Mouse (Mus musculus): ENCODE results near the gene Bri3. TPM values are rescaled to one million over a fixed set of nuclear protein-coding genes. Genes with fewer than 3 reads are reported as not detected.

The Bri3 gene
- total RNA-seq, 2 experiments from 2014 or later, result 114 to 130 TPM

DNA sequence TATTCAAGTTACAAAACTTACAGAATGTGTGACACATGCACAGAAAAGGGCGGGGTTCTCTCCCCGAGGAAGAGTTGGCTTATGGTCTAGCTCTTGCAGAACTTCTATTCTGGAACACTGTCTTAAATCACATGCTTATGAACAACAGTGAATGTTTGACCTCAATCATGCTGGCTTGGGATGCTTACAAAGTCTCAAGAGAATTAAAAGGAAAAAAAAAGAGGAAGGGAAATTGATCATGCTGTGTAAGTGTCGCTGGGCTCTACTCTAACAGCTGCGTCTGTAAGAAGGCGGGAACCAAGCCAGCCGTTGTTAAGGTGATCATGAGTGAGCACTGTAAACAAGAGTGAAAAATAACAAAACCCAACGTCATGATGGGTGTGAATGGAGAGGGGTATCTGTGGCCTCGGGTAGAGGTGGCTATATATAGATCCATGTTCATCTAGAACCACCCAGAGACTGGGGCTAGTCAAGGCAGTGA, 39.4 kb downstream of the Bri3 start:
- intact Hi-C loops (cut with DNase I), result no loop called here
- DNase-seq (ENCODE audit: low spot score), result no peak

DNA sequence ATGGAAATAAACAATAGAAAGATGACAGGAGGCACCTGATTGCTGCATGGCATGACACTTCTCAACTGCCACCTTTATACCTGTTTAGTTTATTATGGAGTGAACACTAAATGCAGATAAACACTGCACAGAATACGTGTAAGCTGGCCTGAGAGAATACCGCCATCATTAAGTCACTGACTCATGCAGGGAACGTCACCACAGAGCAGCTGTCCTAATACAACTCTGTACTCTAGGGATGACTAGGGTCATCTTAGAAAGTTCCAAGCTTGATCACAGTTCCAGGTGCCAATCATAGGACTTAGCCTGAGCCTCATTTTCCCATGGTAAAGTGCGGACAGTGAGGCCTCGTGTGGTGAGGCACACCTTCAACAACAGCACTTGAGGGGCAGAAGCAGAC, 40.4 kb downstream of the Bri3 start:
- DNase-seq (ENCODE audit: low spot score), result no peak
- intact Hi-C loops (cut with DNase I), result no loop called here

DNA sequence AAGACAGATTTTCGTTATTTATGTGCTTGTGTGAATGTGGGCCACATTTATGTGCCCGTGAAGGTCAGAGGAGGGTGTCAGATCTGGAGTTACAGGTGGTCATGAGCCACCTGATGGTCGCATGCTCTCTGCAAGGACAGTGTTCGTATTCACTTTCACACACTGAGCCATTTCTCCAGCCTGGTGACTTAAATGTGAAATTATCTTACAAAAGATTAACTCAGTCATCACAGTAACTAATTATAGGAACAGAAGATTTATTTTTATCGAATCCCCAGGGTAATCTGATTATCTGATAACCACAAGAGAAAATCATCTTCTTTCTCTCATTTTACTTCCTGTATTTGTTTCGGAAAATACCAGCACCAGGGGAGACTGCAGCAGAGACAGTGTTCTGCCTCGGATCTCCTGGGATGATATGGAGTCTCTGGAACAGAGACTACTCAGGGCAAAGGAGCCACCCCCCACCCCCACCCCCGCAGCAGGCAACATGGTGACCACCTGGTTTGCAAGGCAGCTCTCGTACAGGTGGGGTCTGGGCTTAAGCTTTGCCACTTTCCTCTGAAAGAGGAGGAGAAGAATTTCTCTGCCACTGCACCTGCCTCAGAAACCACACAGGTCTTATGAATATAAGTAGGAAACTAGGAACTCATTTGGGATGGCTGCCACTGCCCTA, 42.5 kb downstream of the Bri3 start:
- intact Hi-C loops (cut with DNase I), result no loop called here
- no peak for DNase-seq (ENCODE audit: low spot score)

DNA sequence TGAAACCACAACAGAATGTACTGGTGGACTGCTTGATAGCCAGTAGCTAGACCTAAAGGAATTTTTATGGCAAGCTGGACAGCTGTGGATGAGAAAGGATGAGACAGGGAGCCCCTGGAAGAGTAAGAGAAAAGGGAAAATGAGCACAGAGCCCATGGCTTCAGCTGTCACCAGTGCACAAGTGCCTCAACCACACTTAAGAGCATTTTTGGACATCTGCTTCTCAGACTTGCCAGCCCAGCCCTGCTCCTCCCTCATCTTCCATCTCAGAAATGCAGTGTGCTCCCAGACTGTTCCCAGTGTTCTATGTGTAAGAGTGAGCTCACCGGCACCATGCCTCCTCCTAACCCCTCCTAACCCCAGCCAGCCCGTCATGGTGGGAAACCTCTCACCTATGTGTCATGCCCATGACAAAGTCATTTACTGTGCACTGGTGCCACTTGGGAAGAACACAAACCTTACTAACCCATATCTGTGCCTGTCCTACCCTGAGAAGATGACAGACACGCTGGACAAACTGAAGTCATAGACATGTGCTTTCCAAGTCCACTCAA, 43.1 kb downstream of the Bri3 start:
- no peak for DNase-seq (ENCODE audit: low spot score)
- intact Hi-C loops (cut with DNase I), result no loop called here

DNA sequence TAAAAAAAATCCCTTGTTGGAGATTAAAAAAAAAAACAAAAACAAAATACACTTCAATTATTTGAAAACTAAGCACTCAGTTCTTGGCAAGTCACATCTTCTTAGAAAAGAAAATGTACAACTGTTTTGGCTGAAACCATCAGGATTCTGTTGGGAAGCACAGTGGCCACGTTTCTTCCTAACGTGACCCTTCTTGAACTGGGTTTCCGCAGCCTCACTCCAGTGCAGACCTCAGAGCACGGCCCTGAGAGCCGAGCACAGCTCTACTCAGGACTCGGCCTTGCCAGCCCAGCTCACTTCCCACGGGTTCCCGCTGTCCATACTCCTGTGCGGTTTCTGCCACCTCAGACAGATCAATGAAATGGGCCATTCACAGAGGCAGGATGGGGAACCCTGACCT, 44.2 kb downstream of the Bri3 start:
- DNase-seq (ENCODE audit: low spot score), result no peak
- intact Hi-C loops (cut with DNase I), result no loop called here

DNA sequence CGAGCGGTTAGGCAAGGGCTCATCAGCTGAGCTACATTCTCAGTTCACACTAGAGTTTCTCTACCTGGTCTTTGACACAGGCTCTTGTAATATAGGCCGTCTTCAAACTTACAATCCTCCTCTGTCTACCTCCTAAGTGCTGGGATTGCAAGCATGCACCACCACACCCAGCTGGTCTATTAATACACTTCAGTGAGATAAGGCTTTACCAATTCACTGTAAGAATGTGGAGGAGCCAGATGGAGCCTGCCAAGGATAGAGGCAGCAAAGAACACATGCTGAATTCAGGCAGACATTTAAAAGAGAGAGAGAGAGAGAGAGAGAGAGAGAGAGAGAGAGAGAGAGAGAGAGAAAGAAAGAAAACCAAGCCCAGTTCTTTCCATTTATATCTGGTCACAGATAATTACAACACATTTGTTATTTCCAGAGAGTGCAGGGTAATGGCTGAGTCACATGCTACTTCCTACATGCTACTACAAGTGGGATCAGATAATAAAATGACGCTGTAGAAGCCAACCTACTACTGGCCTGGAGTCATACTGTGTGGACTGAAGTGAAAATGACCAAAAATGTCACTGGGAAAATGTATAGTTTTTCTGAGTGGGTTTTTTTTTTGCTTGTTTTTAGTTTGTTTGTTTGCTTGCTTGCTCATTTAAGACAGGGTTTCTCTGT, 45.7 kb downstream of the Bri3 start:
- DNase-seq (ENCODE audit: low spot score), result no peak

DNA sequence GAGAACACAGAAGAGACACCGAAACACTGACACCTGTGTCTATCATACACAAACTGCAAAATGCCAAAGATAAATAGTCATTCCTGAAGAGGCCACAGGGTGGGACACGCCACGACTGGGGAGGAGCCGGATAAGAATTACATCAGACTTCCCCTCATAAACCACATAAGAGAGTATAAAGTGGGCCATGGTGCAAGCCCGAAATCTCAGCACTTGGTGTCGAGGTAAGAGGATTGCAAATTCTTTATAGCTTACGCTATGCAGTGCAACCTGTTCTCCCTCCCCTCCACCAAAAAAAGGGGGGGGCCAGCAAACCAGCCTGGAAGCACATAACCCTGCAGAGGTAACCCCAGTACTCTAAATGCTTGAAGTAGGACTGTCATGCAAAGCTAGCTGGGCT, 50.7 kb downstream of the Bri3 start:
- intact Hi-C loops (cut with DNase I), result loop anchor here (5.0 kb wide), 1 partner anchor 62 kb away; the partner anchor contains the start of gene Baiap2l1

More for the DNA sequence above, 45.7 kb downstream of the Bri3 start:
- intact Hi-C loops (cut with DNase I), result loop anchor here (5.0 kb wide), 1 partner anchor 67 kb away; the partner anchor contains the start of gene Baiap2l1

DNA sequence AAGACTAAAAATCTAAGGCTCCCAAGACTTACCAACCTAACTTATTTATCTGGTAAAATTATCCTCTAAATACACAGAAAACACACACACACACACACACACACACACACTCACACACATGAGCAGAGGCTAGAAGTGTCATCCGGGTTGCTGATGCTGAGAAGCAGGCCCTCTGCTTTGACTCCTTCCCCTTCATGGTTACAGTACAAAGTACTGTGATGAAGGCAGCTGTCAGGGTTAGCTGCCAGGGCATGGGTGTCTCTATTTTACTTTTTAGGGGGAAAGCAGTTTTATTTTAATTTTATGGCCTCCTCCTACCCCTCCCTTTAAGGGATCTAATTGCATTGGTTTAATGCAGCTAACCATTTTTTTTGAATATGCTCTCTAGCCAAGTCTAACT, 51.1 kb downstream of the Bri3 start:
- intact Hi-C loops (cut with DNase I), result no loop called here
- no peak for DNase-seq (ENCODE audit: low spot score)

More for the DNA sequence above, 50.7 kb downstream of the Bri3 start:
- no peak for DNase-seq (ENCODE audit: low spot score)

DNA sequence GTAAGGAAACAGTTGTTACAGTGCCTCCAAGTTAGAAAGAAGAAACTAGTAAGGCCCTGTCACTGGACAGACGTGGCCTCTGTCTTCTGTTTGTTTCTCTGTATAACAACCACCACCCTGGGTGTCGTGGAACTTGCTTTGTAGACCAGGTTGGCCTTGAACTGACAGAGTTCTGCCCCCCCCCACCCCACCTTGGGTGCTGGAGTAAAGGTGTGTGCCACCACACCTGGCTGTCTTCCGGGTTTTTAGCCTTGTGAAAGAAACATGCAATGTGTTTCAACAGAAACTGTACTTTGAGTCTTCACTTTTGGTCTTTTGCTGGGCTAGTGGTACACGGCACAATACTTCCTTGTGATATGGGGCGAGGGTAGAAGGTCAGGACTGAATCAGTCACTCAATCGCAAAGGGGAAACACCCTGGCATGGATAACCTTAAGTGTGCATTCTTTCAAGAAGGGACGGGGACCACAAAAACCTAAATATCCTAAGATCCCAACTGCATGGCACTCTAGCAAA, 51.9 kb downstream of the Bri3 start:
- intact Hi-C loops (cut with DNase I), result no loop called here
- no peak for DNase-seq (ENCODE audit: low spot score)

DNA sequence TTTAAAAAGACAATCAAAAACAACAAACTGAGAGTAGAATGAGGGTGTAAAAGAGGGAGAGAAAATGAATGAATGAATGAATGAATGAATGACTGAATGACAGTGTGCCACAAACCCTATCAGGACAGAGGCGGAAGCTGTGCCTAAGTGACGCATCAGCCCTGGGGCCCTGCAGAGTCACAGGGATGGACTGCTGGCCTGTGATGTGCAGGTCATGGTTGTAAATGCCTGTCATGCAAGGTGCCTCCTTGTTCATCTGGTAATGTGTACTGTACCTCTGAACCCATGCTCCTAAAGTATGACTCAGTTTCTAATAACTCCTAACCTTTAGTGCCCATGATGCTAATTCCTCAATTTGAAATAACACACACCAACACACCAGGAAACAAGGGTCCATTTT, 58.8 kb downstream of the Bri3 start:
- no peak for DNase-seq (ENCODE audit: low spot score)
- intact Hi-C loops (cut with DNase I), result no loop called here

DNA sequence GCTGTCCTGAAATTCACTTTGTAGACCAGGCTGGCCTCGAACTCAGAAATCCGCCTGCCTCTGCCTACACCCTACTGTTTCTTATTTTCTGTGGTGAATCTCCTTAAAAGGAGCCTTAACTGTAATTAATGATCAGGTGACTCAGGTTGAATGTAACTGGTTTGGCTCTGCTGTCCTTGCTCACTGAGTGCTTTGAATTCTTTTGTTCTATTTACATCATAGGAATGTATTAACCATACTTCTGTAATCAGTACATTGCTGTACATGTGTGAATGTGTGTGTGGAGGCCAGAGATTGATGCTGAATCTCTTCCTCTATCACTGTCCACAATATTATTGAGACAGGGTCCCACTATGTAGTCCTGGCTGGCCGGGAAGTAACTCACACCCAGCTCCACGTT, 64.7 kb downstream of the Bri3 start:
- intact Hi-C loops (cut with DNase I), result no loop called here

DNA sequence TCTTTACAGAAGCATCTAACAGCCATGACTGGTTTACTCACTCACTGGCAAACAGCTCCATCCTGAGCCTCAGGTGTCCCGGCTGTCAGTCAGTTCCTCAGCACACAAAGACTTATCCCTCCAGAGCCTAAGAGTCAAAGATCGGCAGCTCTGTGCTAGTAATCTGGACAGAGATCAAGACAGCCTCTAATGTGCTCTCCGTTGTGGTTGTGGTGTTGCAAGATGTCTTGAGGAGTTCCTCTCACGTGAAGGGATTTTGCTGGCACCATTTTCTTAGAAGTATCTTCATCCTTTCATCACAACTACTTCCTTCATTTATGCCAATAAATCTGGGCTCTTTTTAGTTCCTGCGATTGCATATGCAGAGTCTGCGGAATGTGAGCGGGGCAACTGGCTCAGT, 67.9 kb downstream of the Bri3 start:
- intact Hi-C loops (cut with DNase I), result no loop called here
- DNase-seq (ENCODE audit: low spot score), result no peak

More for the DNA sequence above, 64.7 kb downstream of the Bri3 start:
- no peak for DNase-seq (ENCODE audit: low spot score)

DNA sequence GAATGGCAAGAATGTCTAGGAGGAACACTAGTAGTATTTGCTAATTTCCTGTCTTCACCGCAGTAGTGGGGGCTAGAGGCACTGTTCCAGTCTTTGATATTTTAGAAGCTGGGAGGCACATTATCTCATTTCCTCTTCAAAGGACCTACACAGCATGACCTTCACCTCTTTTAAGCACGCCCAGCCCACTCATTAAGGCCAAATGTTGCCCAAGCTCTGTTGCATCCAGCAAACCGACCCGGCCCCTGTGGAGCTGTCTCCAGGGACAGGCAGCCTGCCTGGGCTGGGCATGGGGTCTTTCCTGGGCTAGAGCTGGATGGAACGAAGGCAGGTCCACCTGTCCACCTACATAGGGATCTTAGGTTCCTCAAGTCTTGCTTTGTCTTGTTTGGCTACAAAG, 69.1 kb downstream of the Bri3 start:
- intact Hi-C loops (cut with DNase I), result no loop called here
- no peak for DNase-seq (ENCODE audit: low spot score)

DNA sequence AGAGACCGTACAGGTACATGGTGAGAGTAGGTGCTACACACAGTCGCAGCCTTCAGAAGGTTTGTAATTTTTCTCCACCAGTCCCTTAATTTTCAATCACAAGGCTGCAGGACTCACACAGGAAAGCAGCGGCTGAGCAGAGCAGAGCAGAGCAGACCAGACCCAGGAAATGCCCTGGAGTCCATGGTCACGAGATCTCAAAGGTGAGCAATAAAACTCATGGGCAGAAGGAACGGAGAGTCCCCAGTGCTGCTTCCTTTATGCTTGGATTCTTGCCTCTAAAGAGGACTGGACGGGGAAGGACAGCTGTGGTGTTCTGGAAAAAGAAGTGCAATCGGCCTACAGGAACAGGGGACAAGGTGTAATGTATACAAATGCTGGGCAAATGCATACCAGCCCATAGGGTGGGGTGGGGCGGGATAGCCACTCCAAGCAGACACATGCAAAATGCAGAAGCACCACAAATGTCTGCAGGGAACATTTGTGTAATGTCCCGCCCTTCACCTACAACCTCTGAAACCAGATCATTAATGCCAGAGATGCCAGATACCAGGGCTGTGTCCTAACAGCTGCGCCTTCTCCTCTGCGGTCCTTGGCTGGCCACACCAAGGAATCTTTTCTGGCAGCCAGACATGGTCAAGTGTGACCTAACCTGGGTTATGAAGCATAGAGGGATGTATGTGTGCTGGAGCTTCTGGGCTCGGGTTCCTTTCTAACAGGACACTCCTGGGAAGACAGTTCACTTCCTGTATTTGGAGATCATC, 70.7 kb downstream of the Bri3 start:
- intact Hi-C loops (cut with DNase I), result no loop called here
- DNase-seq (ENCODE audit: low spot score), result no peak

DNA sequence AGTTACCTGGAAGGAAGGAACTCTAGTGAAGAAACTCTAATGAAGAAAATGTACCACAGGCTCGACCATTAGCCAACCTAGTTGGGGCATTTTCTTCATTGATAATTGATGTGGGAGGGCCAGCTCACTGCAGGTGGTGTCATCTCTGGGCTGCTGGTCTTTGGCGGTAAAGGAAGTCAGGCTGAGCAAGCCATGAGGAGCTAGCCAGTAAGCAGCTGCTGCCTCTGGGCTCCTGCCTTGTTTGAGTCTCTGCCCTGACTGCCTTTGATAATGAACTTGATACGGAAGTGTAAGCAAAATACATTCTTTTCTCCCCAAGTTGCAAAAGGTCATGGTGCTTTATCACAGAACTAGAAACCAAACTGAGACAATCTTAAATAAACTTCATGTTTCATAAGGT, 72.2 kb downstream of the Bri3 start:
- DNase-seq (ENCODE audit: low spot score), result no peak
- intact Hi-C loops (cut with DNase I), result no loop called here

DNA sequence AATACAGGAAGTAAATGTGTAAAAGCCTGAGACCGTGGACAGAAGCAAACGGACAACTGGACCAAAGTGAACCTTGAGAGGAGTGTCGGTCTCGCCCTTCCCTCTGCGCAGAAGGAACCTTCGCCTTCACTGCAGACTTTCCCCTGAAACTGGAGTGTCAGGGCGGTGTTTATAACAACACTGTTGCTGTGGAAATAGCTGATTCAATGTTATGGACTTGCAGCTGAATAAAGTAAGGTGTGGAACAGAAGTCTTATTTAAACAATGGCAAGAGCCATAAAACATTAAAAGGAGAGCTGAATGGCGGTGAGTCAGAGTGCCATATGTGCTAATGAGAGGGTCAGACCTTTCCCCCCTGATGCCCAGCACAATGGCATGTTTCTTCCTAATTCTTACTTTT, 73.2 kb downstream of the Bri3 start:
- no peak for DNase-seq (ENCODE audit: low spot score)
- intact Hi-C loops (cut with DNase I), result no loop called here

DNA sequence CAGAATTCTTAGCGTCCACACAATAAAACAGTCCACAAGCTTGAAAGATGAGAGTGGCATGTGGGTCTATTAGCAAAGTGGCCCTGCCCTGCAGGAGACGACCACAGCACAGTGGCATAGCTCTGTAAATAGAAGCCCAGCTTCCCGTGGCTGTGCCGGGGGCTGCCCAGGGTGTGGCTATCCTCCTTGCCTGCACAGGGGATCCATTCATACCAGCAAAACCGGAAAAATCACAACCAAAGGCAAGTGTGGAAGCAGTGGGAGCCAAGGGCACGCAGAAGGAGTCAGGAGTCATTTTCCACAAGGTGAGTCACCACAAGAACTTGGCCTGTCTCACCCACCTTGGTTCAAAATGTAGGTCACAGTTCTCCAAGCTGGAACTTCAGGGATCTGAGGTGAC, 74.0 kb downstream of the Bri3 start:
- no peak for DNase-seq (ENCODE audit: low spot score)
- intact Hi-C loops (cut with DNase I), result no loop called here

DNA sequence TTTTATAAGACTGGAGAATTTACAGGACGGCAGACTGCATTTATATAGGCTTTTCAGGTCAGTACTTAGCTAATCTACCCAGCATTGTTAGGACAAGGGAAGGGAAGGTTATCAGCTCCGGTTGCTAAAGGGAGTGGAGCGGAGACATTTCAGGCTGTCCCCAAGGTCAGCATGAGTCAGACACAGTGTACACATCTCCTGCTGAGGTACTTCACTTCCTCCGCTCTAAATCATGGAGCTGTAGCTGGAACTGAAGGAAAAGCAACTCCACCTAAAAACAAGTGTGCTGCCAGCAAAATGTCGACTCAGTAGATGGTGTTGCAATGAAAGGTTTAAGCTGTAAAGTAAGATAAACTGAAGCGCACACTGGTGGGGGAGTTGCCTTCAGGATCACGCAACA, 77.4 kb downstream of the Bri3 start:
- DNase-seq (ENCODE audit: low spot score), result no peak
- intact Hi-C loops (cut with DNase I), result no loop called here

DNA sequence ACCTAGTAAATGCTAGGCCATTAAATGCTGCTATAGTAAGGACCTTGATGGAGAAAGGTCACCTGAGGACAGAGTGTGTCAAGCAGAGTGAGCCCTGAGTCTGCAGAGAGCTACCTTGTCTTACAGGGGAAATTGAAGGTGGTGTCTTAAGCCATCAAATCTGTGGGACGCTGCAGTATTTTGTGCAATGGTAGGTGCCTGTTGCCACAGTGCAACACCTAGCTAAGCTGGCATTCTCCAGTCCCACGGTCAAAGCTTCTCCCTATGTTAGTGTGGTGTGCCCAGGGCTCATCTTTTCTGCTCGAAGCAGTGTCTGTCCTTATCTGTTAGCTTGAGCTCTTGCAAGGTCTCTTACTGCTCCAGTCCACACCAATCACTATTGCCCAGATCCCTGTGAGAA, 78.5 kb downstream of the Bri3 start:
- no peak for DNase-seq (ENCODE audit: low spot score)
- intact Hi-C loops (cut with DNase I), result no loop called here

DNA sequence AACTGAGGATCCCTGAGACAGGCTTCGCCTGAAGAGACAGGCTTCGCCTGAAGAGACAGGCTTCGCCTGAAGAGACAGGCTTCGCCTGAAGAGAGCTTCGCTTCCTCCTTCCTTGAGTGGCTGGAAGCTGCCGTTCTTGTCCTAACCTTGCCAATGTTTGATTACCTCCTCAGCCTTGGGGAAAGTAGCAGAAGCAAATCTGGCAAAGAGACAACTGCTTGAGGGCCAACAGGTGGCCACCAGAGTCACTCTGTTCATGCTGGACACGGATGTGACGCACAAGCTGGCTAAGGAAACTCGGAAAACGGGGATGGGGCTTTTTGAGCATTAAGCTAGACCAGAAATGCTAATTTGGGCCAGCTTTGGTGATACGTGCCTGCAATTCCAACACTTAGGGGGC, 89.8 kb downstream of the Bri3 start:
- intact Hi-C loops (cut with DNase I), result no loop called here

More for the DNA sequence above, 89.8 kb downstream of the Bri3 start:
- no peak for DNase-seq (ENCODE audit: low spot score)

All from heart, postnatal 25 days (tissue).